Mouse (Mus musculus) adrenal gland (tissue): ENCODE measurements around the gene Nfib.

ENCODE experiments used
- intact Hi-C: fragments of 180-260 bp; cut with DNase I; formaldehyde crosslinking; loops from one replicate; pipeline ENCODE4 v1.15.1; 2025

Gene Nfib

DNA sequence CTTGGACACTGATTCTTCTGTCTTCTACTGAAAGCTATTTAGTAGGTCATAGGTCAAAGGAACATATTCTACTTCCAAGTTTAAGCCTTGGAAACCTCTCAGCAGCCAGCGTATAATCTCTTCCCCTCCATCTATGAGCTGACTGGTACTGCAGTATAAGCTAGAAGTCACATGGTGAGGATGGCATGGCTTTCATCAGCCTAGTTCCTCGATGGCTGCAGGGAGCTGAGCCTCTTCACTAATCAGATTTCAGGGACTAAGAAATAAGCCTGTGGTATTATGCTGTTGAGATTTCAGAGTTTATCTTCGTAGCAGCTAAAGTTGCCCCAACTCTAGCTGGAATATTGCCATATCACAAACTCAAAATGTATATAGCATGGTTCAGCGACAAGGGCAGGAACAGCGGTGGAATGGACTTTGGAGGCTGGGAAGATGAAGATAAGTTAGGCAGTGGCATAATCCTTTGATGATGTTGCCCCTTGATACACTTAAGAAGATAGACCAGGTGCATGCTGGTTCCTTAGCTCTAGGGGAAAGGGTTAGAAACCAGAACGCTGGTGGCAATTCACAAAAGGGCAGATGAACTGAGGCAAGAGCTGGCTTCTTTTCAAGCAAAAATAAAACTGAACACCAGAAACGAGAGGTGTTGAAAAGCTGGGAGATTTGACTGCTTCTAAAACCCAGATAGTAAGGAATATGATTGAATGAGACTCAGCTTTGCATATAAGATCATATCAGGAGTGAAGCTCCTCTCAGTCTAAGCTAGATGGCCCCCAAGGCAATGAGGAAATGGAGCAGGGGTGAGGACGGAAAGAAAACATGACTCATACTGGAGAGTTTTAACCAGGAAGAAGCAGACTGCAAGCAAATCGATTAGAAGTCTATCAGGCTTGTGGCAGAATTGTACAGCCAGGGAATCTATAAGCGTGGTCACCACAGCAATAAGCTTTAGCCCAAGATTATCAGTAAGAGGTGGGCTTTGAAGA lies 111.6 kb downstream of the Nfib start:
- intact Hi-C loops: no loop called here

DNA sequence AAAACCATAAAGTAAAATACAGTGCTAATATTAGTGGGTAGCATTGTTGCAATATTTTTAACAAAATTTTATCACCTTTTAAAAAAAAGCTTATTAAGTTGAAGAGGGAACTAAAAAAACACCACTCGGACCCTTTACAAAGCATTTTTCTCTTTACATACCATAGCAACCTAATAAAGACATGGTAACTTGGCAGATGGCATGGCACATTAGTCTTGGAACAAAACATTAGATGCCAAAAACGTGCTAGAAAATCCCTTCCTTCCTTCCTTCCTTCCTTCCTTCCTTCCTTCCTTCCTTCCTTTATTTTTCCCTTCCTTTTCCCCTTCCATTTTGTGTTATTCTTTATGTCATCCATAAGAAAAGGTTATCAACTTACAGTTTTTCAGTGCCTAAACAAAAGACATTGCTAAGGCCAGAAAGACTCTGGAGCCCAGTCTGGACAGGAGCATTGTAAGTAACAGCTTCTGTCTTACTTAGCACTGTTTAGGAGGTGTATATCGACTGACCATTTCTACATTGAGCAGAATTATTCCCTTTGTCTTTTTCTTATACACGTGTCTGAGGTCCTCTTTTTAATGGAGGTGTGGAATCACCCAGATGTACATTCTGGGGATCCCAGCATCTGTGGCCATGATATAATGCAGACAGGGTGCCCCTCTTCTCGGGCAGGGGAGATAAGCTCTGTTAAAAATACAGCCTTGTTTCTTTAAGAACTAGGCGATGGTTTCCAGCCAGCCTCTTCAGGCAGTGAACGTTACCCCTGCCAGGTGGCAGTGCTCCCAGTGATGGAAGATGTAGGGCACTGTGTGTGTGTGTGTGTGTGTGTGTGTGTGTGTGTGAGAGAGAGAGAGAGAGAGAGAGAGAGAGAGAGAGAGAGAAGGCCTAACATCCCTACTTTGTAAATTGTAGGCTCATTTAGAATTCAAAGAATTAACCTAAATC lies 113.2 kb downstream of the Nfib start:
- intact Hi-C loops: no loop called here

DNA sequence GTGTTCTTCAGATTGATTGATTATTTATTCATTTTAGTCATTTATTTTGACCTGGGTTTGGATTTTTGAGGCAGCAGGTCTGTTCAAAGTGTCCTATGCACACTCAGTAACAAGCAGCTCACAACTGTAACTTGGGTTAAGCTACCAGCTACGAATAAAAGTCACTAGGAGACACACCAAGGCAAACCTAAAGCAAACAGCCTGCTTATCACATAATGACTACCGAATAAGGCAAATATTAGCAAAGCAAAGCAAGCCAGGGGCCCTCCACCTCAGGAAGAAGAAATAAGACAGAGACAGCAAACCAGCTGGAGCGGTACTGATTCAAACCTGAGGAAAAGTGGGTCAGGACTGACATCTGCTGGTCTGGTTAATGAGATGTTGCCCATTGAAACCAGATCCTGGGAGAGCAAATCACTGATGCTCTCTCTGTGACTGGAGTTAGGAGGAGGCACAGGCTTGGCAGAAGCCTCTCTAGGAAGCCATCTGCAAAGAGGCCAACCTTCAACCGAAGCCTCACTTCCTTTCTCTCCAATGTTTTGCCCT lies 116.1 kb downstream of the Nfib start:
- intact Hi-C loops: no loop called here

DNA sequence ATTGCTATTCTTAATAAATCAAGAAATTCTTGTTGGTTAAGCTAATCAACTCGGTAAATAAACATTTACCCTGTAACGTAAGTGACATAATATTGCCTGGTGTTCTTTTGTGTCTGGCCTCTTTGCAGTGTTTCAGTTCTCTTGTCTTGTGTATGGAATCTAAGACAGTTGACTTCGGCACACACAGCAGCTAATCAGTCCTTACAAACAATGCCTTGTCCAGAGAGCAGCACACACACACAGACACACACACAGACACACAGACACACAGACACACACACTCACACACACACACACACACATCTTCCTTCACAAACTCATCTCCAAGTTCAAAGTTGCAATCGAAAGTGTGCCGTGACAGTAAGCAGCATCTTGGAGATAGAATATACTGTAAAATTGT lies 116.8 kb downstream of the Nfib start:
- intact Hi-C loops: no loop called here

DNA sequence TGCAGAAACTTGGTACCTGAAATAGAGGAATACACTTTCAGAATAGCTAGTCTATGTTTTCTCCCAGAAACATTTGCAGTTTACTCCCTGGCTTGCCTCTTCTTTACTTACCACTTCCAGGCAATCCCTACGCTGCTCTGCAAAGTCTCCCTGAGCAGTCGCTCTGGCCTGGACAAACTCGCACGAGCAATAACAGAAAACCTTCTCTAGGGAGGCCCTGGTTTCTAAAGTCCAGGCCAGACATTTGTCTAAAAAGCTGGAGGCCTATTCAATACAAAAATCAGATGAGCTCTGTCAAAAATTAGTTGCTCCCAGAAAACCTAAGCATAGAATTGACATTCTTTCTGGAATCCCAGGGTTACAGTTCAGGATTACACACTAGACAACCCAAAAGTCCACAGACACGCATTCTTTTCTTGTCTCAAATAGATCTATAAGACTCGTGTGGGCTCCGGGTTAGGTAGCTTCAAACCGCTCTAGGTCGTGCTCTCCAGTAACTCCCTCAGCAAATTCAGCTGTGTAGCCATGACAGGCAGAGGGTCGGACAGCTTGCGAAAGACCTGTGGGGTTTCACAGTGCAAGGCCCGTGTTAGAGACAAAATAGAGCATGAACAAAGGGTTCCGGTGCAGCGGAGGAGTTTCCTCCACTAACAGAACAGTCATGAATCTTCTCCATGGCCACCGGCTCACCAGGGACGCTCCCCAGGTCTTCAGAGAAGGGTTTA lies 118.2 kb downstream of the Nfib start:
- intact Hi-C loops: no loop called here

DNA sequence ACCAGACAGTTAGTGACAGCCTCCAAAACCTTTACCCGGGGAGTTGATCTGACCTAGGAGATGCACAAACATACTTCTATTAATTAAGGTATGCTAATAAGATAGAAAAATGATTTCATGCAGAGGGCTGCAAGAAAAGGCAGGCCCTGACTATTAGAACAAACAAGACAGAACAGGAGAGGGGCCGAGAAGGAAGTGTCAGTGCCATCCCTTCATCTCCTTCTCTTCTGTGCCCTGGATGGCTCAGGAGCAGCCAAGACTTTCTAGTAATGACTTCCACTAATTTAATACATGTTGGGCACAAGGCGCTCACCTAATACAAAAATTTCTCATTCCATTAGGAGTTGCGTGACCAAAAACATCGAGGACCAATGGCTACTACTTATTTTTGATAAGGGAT lies 118.9 kb downstream of the Nfib start:
- intact Hi-C loops: no loop called here

DNA sequence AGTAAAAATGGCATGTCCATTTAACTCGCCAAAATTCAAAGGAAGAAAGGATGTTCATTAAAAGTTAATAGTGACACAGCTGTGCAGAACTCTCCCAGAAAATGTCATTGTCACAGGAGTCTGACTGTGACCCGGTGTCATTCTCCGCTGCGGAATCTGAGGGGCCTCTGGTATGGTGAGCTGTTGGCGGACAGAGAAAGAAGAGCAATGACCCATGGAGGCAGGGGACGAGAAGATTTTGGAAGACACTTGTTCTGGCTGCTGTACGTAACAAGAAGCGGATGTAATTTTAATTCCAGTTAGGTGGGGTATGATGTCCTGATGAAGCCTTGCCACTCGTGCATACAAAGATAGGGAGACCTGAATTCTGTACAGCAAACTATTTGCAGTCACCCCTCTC lies 120.0 kb downstream of the Nfib start:
- intact Hi-C loops: no loop called here

DNA sequence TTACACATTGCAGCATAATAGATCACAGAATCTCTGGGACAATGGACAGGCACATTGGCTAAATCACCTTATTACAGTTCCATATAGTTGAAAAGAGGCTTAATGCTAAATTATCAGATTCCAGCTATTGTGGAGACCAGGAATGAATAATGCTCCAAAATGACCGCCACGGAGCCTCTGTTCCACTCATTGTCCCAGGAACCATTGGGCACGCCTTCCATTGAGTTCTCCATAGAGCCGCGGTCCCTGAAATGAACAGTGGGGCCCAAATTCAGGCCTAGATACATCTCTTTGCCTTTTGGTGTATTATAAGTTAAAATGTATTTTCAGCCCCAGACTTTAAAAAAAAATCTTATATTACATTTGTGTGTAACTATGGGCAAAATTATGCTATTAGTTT lies 120.5 kb downstream of the Nfib start:
- intact Hi-C loops: no loop called here

DNA sequence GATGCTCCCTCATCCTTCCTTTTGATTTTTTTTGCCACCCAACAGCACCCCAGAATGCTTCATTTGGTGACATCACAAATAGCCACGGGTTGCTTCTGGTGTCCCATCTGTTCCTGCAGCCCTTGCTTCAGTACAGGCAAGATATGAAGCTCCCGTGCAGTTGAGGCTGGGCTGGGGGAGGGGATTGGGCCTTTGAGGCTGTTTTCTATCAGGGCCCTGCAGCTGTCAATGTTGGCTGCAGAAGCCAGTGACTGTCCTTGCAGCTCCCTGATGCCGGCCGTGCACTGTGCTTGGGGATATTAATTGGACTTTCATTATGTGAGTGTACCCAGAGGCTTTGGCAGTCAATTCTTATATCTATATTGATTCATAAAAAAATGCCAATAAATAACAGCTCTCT lies 121.0 kb downstream of the Nfib start:
- intact Hi-C loops: no loop called here

DNA sequence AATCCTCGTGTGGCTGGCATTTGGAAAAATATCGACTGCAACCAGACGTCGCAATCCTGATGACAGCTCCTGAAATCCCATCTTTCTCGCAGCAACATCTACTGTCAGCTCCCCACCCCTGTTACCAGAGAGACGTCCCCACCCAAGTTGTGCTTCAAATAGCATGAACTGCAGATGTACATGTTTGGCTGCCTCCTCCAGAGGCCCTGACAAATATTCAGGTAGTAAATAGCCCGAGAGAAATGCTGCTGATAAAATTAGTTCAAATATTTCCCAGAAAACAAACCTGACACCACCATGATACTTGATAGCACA lies 132.3 kb downstream of the Nfib start:
- intact Hi-C loops: no loop called here

DNA sequence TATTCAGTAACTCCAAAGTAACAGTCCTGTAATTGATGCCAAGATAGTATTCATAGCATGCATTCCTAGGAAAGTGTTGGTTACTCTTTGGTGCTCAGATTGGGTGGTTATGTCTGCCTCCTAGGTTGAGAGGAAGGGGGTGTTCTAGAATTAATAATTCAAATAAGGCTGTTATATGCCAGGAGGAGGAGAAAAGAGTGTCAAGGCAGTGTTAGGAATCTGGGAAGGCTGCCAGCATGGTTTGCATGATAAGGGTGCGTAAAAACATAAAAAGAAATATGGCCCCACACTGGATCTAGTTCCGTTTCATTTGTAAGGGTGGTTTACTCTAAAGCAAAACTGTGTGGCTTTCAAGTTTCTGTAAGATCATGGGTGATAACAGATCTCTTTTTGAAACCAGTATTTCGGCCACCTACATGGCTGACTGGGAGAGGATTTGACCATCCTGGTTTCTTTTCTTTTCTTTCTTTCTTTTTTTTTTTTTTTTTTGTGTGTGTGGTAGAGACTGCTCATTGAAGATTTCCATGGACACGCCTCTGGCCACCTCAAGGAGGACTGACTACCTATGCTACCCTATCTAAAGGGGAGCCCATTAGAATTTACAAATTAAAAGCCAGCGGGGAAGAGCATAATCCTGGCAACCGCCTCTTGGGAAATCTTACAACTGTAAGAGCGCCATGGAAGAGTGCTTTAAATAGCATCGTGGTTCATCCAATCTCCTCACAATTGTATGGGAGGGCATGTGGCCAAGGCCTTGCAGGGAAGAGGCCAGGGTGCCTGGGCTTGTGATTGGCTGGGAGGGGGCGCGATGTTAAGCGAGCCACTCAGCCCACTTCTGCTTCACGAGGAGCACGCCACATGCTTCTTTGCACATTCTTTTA lies 132.9 kb downstream of the Nfib start:
- intact Hi-C loops: no loop called here

DNA sequence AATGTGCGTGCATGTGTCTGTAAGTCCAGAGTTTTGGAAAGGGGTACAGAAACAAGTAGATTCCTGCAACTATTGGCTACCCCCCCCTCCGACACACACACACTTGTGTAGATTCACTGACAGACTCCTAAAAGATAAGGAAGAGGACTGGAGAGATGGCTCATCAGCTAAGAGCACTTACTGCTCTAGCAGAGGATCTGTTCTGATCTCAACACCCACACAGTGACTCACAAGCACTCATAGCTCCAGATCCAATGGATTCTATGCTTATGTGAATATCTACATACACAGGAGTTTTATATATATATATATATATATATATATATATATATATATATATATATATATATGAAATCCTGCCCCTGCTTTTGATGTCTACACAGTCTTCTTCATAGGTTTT lies 146.7 kb downstream of the Nfib start:
- intact Hi-C loops: no loop called here

DNA sequence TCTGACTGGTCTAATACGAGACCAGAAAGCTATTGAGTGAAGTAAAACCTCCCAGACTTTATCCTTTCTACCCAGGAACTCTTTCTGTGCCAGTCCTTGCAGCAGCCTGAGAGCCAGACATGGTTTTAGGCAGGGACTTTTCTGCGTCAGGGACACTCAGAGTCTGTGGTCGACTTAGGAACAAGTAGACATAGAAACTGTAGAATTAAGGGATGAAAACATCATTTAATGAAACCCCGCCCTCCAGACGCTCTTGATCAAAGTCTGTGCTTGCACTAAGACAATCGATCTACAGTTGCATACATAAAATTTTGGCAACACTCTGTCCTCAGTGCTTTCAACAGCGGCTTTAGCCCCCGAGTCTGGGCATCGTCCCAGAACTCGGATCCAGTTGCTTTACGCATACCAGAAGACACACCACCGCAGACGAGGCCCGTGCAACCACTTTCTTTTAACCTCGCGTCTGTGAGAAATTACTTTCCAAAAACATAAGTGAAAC lies 149.8 kb downstream of the Nfib start:
- intact Hi-C loops: no loop called here

DNA sequence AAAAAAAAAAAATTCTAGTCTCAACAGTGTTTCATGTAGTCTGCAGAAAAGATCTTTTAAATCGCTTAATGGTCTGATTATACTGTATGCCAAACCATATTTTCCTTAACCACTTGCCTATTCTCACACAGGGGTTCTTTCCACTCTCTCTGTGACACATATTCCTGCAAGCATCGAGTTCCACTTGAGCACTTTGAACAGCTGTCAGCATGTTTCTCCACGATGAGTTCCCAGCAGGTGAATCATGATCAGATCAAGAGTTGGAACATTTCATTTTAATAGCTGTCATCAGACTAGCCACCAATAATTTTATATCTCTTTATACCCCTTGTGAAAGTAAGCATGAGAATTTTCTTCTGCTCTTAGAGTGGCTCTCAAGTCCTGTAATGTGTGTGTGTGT lies 151.9 kb downstream of the Nfib start:
- intact Hi-C loops: no loop called here

DNA sequence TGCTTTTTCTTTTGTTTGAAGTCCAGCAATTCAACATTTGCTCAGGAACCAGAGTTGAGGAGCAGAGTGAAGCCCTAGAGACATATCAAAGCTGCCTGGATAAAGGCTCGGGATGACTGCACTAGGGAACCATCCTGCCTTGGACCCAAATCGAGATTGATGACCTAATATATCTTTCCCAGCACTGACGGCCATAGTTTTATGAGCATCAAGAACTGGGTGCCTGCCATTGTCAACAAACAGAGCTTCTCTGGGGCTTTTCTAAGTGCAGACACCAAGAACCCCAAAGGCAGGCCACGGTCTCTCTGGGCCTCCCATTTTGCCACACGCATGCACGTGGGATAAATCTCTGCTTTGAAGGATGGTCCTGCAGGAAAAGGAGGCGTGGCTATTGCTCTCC lies 153.3 kb downstream of the Nfib start:
- intact Hi-C loops: no loop called here

DNA sequence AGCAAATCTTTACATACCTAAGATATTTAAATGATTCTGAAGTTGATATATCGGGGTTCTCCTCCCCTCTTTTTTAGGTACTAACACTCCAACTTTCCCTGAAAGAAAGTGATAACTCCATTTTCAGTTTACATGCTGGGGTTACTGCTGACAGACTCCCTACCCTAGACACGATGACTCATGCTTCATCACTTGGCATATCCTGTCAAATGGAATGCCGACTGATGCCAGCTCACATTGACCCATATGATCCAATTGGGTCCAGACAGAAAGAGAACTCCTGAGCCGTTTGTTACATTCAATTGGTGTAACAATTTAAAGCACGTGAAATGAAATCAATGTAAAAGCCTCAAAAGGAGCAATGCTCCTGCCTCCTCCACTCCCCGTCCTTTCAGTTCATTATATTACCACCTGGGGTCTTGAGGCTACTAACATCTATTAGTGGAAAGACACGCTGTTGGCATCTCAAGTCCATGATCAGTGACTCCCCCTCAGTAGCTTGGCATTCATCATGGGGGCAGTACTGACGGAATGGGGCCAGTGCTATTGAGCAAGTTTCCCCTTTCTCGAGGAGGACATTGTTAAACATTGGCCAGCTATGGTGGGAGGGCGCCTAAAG lies 155.7 kb downstream of the Nfib start:
- intact Hi-C loops: no loop called here

DNA sequence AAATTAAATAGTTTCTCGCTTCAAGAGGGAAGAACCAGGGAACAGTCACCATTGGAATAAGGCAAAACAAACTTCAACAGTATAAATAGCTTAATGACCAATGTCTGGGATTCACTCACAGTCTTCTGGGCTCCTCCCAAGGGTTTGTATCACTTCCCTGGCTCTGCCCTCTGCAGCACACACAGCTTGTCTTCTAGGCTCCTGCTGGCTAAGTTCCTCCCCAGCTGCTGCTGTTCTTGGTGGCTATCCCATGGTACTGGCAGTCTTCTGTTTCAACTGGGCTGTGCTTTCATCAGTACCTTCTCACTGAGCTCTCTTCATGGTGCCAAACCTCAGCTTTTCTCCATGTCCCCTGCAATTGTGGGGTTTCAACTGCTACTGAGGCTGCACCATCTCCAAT lies 157.3 kb downstream of the Nfib start:
- intact Hi-C loops: no loop called here

DNA sequence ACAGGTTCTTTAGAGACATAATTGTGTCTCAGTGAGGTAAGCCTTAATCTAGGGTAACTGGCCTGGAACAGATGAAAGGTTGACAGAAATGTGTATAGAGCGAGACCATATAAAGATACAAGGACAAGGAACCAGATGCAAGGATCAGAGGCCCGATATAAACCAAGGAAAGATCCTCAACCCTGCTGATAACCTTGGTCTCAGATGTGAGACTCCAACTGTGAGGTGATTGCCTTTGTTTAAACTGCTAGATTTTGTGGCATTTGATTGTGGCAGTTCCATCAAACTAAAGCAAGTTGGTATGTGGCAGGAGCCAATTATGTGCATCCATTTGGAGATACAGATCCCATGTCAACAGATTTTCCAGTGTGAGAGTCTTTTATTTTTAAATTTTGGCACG lies 161.6 kb downstream of the Nfib start:
- intact Hi-C loops: loop anchor here (5.0 kb wide), 1 partner anchor 982 kb away; no protein-coding TSS in a partner anchor

DNA sequence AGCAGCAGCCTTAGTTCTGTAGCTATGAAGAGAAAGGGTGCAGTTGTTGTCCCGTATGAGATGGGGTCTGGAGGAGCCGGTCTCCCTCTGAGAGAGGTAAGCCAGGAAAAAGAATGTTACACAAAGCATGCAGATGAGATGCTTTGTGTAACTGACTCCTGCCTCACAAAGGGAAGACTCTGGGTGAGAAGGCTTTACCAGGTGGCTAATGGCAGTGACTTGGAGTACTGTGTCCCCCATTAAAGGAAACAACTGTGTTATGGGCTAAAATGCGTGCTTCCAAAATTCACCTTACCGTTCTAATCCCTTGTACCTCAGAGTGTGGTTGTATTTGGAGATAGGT lies 162.2 kb downstream of the Nfib start:
- intact Hi-C loops: loop anchor here (5.0 kb wide), 1 partner anchor 981 kb away; no protein-coding TSS in a partner anchor
